In genomic region chr1:168431711-168432231, GRCm38 (mm10) we compare ENCODE assay signal across 8 mouse cellular contexts. TPM values are rescaled to one million over a fixed set of nuclear protein-coding genes. Genes with fewer than 3 reads are reported as not detected.
A peak's percentile ranks its signal among the peaks of the same experiment; 100 is the strongest.
DNase-seq lines count a peak whose midpoint lies in the region; ATAC-seq and TF ChIP-seq lines count a peak whose summit lies in the region.

No protein-coding gene starts in this region.

- TF ChIP-seq POLR2A in kidney, adult 2 months (IDR thresholded peaks at IDR 0.05; ENCODE audit: low read depth, low read length), result peak; percentile 92

- no peak for DNase-seq in kidney, adult 2 months
- DNase-seq in kidney, postnatal 14 days, result no peak
- DNase-seq in Patski (ENCODE audit: low read depth, low spot score), result no peak
- DNase-seq in embryonic facial prominence, embryonic 10.5 days (ENCODE audit: low spot score), result no peak
- DNase-seq in heart, postnatal 36 days, result peak; percentile 76 to 87
- no peak for DNase-seq in liver, embryonic 13.5 days
- peak; percentile 70 for DNase-seq in ovary, postnatal 14 days (ENCODE audit: low spot score)
- DNase-seq in Muller cell, postnatal 12 days (ENCODE audit: inconsistent ontology term), result no peak

- WGBS in kidney, adult 2 months, result 0% methylated on average over 14 of the region's 14 CpGs
- WGBS in embryonic facial prominence, embryonic 10.5 days, result 2% methylated on average over 14 of the region's 14 CpGs
- whole genome bisulfite sequencing in liver, embryonic 13.5 days (ENCODE audit: insufficient replicate concordance), result under 1% methylated on average over 13 of the region's 14 CpGs

- CTCF ChIA-PET in Patski (lab: Charles Lee), result no interaction called here

- no peak for TF ChIP-seq CTCF in kidney, adult 2 months (conservative IDR thresholded peaks at IDR 0.05; ENCODE audit: insufficient read depth, insufficient read length, low read depth, low read length)
- no peak for TF ChIP-seq CTCF in Patski (IDR thresholded peaks at IDR 0.05)

- peak; percentile 72 for ATAC-seq in Patski
- no peak for ATAC-seq in liver, embryonic 13.5 days (ENCODE audit: low read depth)

- H3K27me3 ChIP-seq in kidney, adult 2 months (replicated peaks; ENCODE audit: control insufficient read depth, insufficient read depth, low read length), result no peaks in the 10 kb centered on the region
- H3K27me3 ChIP-seq in Patski, result no peaks in the 10 kb centered on the region
- no peaks in the 10 kb centered on the region for H3K27me3 ChIP-seq in embryonic facial prominence, embryonic 10.5 days (replicated peaks; ENCODE audit: low read depth, poor library complexity, severe bottlenecking)
- H3K27me3 ChIP-seq in liver, embryonic 13.5 days, result no peaks in the 10 kb centered on the region

- in situ Hi-C loops in Patski (cut with MboI; ENCODE audit: low pct_unique_long_range_greater_than_20kb), result loop anchor here (5.0 to 25.0 kb wide), 4 partner anchors 49 to 906 kb away; no protein-coding TSS in a partner anchor

- peak overlapping the region; percentile 72 for H3K9ac ChIP-seq in liver, embryonic 13.5 days

- POLR2A ChIA-PET in Patski (lab: Charles Lee), result no interaction called here

- no peaks in the 10 kb centered on the region; the same call in 1 of the 2 replicates for H3K36me3 ChIP-seq in kidney, adult 2 months (ENCODE audit: control insufficient read depth, insufficient read depth, low read length)
- H3K36me3 ChIP-seq in embryonic facial prominence, embryonic 10.5 days (replicated peaks), result peaks cover 6% of the 10 kb centered on the region; the same call in 1 of the 2 replicates
- no peaks in the 10 kb centered on the region for H3K36me3 ChIP-seq in liver, embryonic 13.5 days

- intact Hi-C loops in heart, postnatal 36 days (cut with DNase I), result loop anchor here (2.0 to 10.0 kb wide), 5 partner anchors 39 to 337 kb away; no protein-coding TSS in a partner anchor

- no peaks in the 10 kb centered on the region for H3K9me3 ChIP-seq in embryonic facial prominence, embryonic 10.5 days
- no peaks in the 10 kb centered on the region for H3K9me3 ChIP-seq in liver, embryonic 13.5 days (replicated peaks)

- peak overlapping the region; percentile 60 for H3K27ac ChIP-seq in kidney, adult 2 months (ENCODE audit: insufficient read depth, low read depth, low read length)
- H3K27ac ChIP-seq in embryonic facial prominence, embryonic 10.5 days (replicated peaks), result peak overlapping the region; percentile 99
- H3K27ac ChIP-seq in liver, embryonic 13.5 days, result peak overlapping the region; percentile 69

- peak overlapping the region; percentile 81 for H3K4me3 ChIP-seq in kidney, adult 2 months (ENCODE audit: insufficient read depth, low read depth, low read length)
- peak overlapping the region; percentile 90 for H3K4me3 ChIP-seq in embryonic facial prominence, embryonic 10.5 days
- H3K4me3 ChIP-seq in liver, embryonic 13.5 days (replicated peaks), result peak overlapping the region; percentile 66

- H3K4me1 ChIP-seq in kidney, adult 2 months (ENCODE audit: control insufficient read depth, insufficient read depth, low read length), result no peaks in the 10 kb centered on the region; the same call in 1 of the 2 replicates
- H3K4me1 ChIP-seq in embryonic facial prominence, embryonic 10.5 days, result peaks cover 20% of the 10 kb centered on the region
- peaks cover 17% of the 10 kb centered on the region for H3K4me1 ChIP-seq in liver, embryonic 13.5 days (replicated peaks)

- H3K4me2 ChIP-seq in liver, embryonic 13.5 days, result peak overlapping the region; percentile 93

RNA-seq across cellular contexts. Expression of gene Pbx1, which starts 0.3 kb away (rescaled TPM):
- 46.9 and 49.2 TPM in 2 replicates for polyA plus RNA-seq in kidney, adult 2 months (2012; rRNA removed)
- 49.9 TPM for polyA plus RNA-seq in Patski (2021)
- polyA plus RNA-seq in embryonic facial prominence, embryonic 10.5 days (2016; fragmentation: Nextera tagmentation; extraction: Ambion mirVana), result 37.2 and 41.6 TPM in 2 replicates
- 10 to 100 TPM; 47.2 to 63.0 TPM for total RNA-seq in heart, postnatal 36 days (2021)
- 3.1 and 3.2 TPM in 2 replicates for polyA plus RNA-seq in liver, embryonic 13.5 days (2015; fragmentation: Nextera tagmentation; extraction: Ambion mirVana)

Comparison
In these comparisons a context has a peak if more than half of its experiments do, and no peak if none do; other contexts are left out.
1. DNase-seq: peak in heart, postnatal 36 days (2 of 2) and ovary, postnatal 14 days (single experiment); none in kidney, adult 2 months (single experiment), kidney, postnatal 14 days (single experiment), Patski (single experiment), embryonic facial prominence, embryonic 10.5 days (single experiment), liver, embryonic 13.5 days (single experiment) and Muller cell, postnatal 12 days (single experiment).
2. Peak in every context shown above with its lines, with median percentiles within 50 percentile points of each other: H3K27ac ChIP-seq and H3K4me3 ChIP-seq.